Mouse (Mus musculus) CH12.LX (cell line): ENCODE measurements around the gene Zfhx3. TPM values are rescaled to one million over a fixed set of nuclear protein-coding genes. Genes with fewer than 3 reads are reported as not detected.

Experiments
- DNase-seq: peaks from one replicate; pipeline ENCODE4 v3.0.0-alpha.2; 2013; ENCODE audit errors: extremely low read depth
- H3K27ac ChIP-seq: 2 replicates; pipeline ENCODE4 v1.5.1; 2012; ENCODE audit warnings: low read depth, mild to moderate bottlenecking, control low read depth, moderate library complexity; ENCODE audit not compliant: insufficient read depth
- H3K27me3 ChIP-seq: replicated peaks from 2 replicates; pipeline ENCODE3; 2012; ENCODE audit warnings: inconsistent platforms
- H3K36me3 ChIP-seq, 2 experiments: replicated peaks in 1 of 2; 2 replicates each; pipeline versions ENCODE3 to v1.6.1; 2012; ENCODE audit warnings: inconsistent platforms in 1 of 2, low read length in 1 of 2, mild to moderate bottlenecking in 1 of 2, mixed read lengths in 1 of 2, moderate library complexity in 1 of 2; ENCODE audit not compliant: control insufficient read depth in 1 of 2, insufficient read depth in 1 of 2
- H3K4me1 ChIP-seq, 2 experiments: 2 replicates each; pipeline ENCODE4 v1.6.1; 2012; ENCODE audit warnings: inconsistent platforms in 1 of 2, moderate library complexity in 1 of 2; ENCODE audit not compliant: insufficient read depth in 2 of 2, control insufficient read depth in 1 of 2
- H3K4me2 ChIP-seq: 2 replicates; pipeline ENCODE4 v1.6.1; 2012; ENCODE audit warnings: low read depth, mild to moderate bottlenecking, control low read depth; ENCODE audit not compliant: poor library complexity, insufficient read depth, severe bottlenecking
- H3K4me3 ChIP-seq, 3 experiments: fragments of 150-350 bp in 1 of 3; sonication (generic) in 1 of 3; replicated peaks in 1 of 3; 2 replicates each; pipeline versions ENCODE3 to v1.5.1; 2011 to 2012; ENCODE audit warnings: low read depth in 2 of 3, low read length in 2 of 3, mild to moderate bottlenecking in 2 of 3, moderate library complexity in 2 of 3, control low read depth in 1 of 3, improper control_type of control experiment in 1 of 3, inconsistent platforms in 1 of 3, mixed read lengths in 1 of 3; ENCODE audit not compliant: poor library complexity in 1 of 3
- H3K79me2 ChIP-seq: replicated peaks from 2 replicates; pipeline ENCODE4 v1.6.1; 2012; ENCODE audit warnings: mild to moderate bottlenecking, moderate library complexity; ENCODE audit not compliant: control insufficient read depth, poor library complexity, insufficient read depth, severe bottlenecking; ENCODE audit errors: extremely low read depth
- H3K9ac ChIP-seq: 2 replicates; pipeline ENCODE4 v1.6.1; 2012; ENCODE audit warnings: low read depth, mild to moderate bottlenecking, control low read depth, moderate library complexity; ENCODE audit not compliant: insufficient read depth
- H3K9me3 ChIP-seq: replicated peaks from 2 replicates; pipeline ENCODE3; 2012; ENCODE audit warnings: low read length, inconsistent platforms, mixed read lengths
- BHLHE40 ChIP-seq: IDR thresholded peaks from 2 replicates; pipeline ENCODE4 v1.6.1; 2011; ENCODE audit warnings: mild to moderate bottlenecking, low read depth, low read length, improper control_type of control experiment
- CHD2 ChIP-seq: IDR thresholded peaks from 2 replicates; pipeline ENCODE4 v1.6.1; 2011; ENCODE audit warnings: low read length, improper control_type of control experiment
- ELF1 ChIP-seq: IDR thresholded peaks from 2 replicates; pipeline ENCODE4 v1.6.1; 2014; ENCODE audit warnings: low read depth, mild to moderate bottlenecking, inconsistent platforms, low read length, improper control_type of control experiment
- ETS1 ChIP-seq: conservative IDR thresholded peaks from 2 replicates; pipeline ENCODE4 v1.6.1; 2012; ENCODE audit warnings: low read depth, mild to moderate bottlenecking, inconsistent platforms, low read length, improper control_type of control experiment, moderate library complexity
- GABPA ChIP-seq: IDR thresholded peaks from 2 replicates; pipeline ENCODE4 v1.6.1; 2012; ENCODE audit warnings: low read depth, low read length, improper control_type of control experiment, inconsistent platforms; ENCODE audit not compliant: insufficient replicate concordance
- HCFC1 ChIP-seq: IDR thresholded peaks from 2 replicates; pipeline ENCODE4 v1.6.1; 2012; ENCODE audit warnings: low read depth, mild to moderate bottlenecking, inconsistent platforms, low read length, improper control_type of control experiment
- IRF4 ChIP-seq: IDR thresholded peaks from 2 replicates; pipeline ENCODE4 v1.6.1; 2014; ENCODE audit warnings: low read depth, mild to moderate bottlenecking, inconsistent platforms, low read length, improper control_type of control experiment
- JUN ChIP-seq: IDR thresholded peaks from 2 replicates; pipeline ENCODE4 v1.6.1; 2011; ENCODE audit warnings: low read depth, mild to moderate bottlenecking, low read length, improper control_type of control experiment, moderate library complexity; ENCODE audit not compliant: insufficient read depth
- KAT2A ChIP-seq: IDR thresholded peaks from 2 replicates; pipeline ENCODE4 v1.6.1; 2012; ENCODE audit warnings: low read length, improper control_type of control experiment, inconsistent platforms; ENCODE audit not compliant: insufficient replicate concordance
- MAX ChIP-seq: IDR thresholded peaks from 2 replicates; pipeline ENCODE4 v1.6.1; 2011; ENCODE audit warnings: low read length, improper control_type of control experiment
- MAZ ChIP-seq: IDR thresholded peaks from 2 replicates; pipeline ENCODE4 v1.6.1; 2012; ENCODE audit warnings: low read depth, mild to moderate bottlenecking, inconsistent platforms, low read length, improper control_type of control experiment, moderate library complexity
- MEF2A ChIP-seq: IDR thresholded peaks from 2 replicates; pipeline ENCODE4 v1.6.1; 2014; ENCODE audit warnings: low read depth, mild to moderate bottlenecking, inconsistent platforms, low read length, improper control_type of control experiment, borderline replicate concordance
- NELFE ChIP-seq: IDR thresholded peaks from 2 replicates; pipeline ENCODE4 v1.6.1; 2011; ENCODE audit warnings: low read depth, low read length, improper control_type of control experiment
- NRF1 ChIP-seq: IDR thresholded peaks from 2 replicates; pipeline ENCODE4 v1.6.1; 2014; ENCODE audit warnings: low read depth, mild to moderate bottlenecking, inconsistent platforms, low read length, improper control_type of control experiment, moderate library complexity
- RAD21 ChIP-seq: IDR thresholded peaks from 2 replicates; pipeline ENCODE4 v1.6.1; 2011; ENCODE audit warnings: low read depth, mild to moderate bottlenecking, low read length, improper control_type of control experiment, moderate library complexity
- SIN3A ChIP-seq: IDR thresholded peaks from 2 replicates; pipeline ENCODE4 v1.6.1; 2012; ENCODE audit warnings: low read length, improper control_type of control experiment, inconsistent platforms
- TCF12 ChIP-seq: IDR thresholded peaks from 2 replicates; pipeline ENCODE4 v1.6.1; 2014; ENCODE audit warnings: low read depth, mild to moderate bottlenecking, inconsistent platforms, low read length, improper control_type of control experiment
- UBTF ChIP-seq: IDR thresholded peaks from 2 replicates; pipeline ENCODE4 v1.6.1; 2012; ENCODE audit warnings: low read depth, mild to moderate bottlenecking, inconsistent platforms, low read length, improper control_type of control experiment, moderate library complexity
- USF1 ChIP-seq: IDR thresholded peaks from 2 replicates; pipeline ENCODE4 v1.6.1; 2014; ENCODE audit warnings: low read depth, mild to moderate bottlenecking, inconsistent platforms, low read length, improper control_type of control experiment
- USF2 ChIP-seq: conservative IDR thresholded peaks from 2 replicates; pipeline ENCODE4 v1.6.1; 2011; ENCODE audit warnings: low read depth, low read length, improper control_type of control experiment
- ZC3H11A ChIP-seq: IDR thresholded peaks from 2 replicates; pipeline ENCODE4 v1.6.1; 2012; ENCODE audit warnings: low read depth, mild to moderate bottlenecking, inconsistent platforms, low read length, improper control_type of control experiment
- dilution Hi-C: fragments of 300-500 bp; cut with MboI; formaldehyde crosslinking; loops from 2 replicates; pipeline ENCODE4 v1.14.3; 2020; ENCODE audit warnings: low sequenced_read_pairs; ENCODE audit not compliant: extremely low pct_unique_long_range_greater_than_20kb, extremely low pct_ligation_motif_present
- in situ Hi-C: fragments of 300-500 bp; cut with MboI; formaldehyde crosslinking; loops from 3 replicates; pipeline ENCODE4 v1.14.3; 2019; ENCODE audit warnings: low sequenced_read_pairs, low pct_ligation_motif_present, low pct_unique_long_range_greater_than_20kb, mixed read lengths
- polyA plus RNA-seq: library from polyadenylated mRNA; unstranded; fragments of >175 nt; gene quantifications from 2 replicates; pipeline ENCODE4 v1.2.1, GENCODE M21; 2012; ENCODE audit warnings: low read depth; ENCODE audit not compliant: insufficient read length
- total RNA-seq, 2 experiments: library from RNA; depleted of rRNA; stranded (reverse); fragments of 300-350 nt in 1 of 2; fragments of >200 nt in 1 of 2; gene quantifications; 2 replicates each; pipeline ENCODE4 v1.2.3; 2012 to 2014

Gene Zfhx3
- total and polyA plus RNA-seq, 3 experiments, result 0.05 to 0.76 (median 0.68) TPM

DNA sequence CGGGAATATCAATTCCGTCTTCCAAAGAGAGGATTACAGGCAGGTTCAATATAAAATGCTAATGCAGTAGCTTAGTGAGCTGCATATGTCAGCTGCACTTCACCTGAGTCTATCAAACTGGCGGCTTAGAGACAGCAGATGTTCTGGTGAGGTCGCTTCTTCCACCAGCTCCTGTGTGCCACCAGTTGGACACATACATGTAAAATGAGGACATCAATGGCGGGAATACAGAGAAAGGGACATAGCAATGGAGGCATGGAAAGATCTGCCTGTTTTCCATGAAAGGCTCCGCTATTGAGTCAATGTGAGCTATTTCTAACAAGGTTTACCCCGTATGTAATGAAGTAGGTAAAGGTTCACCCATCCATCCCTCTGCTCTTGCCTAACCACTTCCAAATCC, 587.0 kb downstream of the Zfhx3 start:
- dilution Hi-C loops, result no loop called here
- no peak overlapping the region for H3K4me3 ChIP-seq
- in situ Hi-C loops, result no loop called here
- no peak overlapping the region for H3K4me2 ChIP-seq
- H3K79me2 ChIP-seq, result no peaks in the 10 kb centered on the region
- no peaks in the 10 kb centered on the region for H3K27me3 ChIP-seq
- no peaks in the 10 kb centered on the region for H3K9me3 ChIP-seq
- H3K9ac ChIP-seq, result no peak overlapping the region
- no peaks in the 10 kb centered on the region for H3K4me1 ChIP-seq
- no peak for DNase-seq
- H3K36me3 ChIP-seq, result no peaks in the 10 kb centered on the region
- no peak for TF ChIP-seq JUN
- no peak for TF ChIP-seq ELF1
- TF ChIP-seq GABPA, result no peak
- TF ChIP-seq MAX, result no peak
- no peak for TF ChIP-seq HCFC1
- TF ChIP-seq NELFE, result no peak
- no peak for TF ChIP-seq MAZ
- no peak for TF ChIP-seq KAT2A
- H3K27ac ChIP-seq, result no peak overlapping the region

DNA sequence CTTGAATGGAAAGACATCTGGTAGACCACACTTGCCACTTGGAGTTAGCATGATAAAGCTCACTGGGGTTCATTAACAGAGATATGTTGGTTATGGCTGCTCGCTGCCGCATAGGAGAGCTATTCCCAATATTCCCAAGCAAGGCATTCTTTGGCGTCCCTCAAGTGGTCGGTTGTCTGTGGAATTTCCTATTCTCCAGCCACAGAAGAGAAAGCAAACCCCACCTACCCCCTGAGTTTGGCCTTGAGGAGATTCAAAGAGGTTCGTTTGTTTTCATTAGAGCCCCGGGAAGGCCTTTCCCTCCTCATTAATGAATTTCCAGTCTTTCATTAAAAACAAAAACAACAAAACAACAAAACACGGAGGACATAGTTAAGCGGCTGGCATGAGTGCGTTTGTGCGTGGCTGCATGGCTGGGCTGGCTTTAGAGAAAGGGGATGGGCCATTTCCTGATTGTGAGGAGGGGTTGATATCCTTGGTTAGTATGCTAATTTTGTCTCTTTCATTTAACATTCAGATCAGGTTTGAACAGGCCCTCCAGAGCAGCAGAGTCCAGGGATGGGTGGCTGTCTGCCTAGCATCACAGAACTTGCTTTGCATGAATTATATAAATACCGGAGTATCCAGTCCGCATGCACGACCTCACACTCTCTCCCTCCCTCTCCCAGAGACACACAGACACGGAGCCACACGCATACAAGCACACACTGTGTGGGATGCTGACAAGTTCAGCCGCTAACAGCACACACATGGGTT, 592.9 kb downstream of the Zfhx3 start:
- H3K27me3 ChIP-seq, result no peaks in the 10 kb centered on the region
- DNase-seq, result no peak
- H3K9me3 ChIP-seq, result no peaks in the 10 kb centered on the region
- H3K9ac ChIP-seq, result no peak overlapping the region
- no peak overlapping the region for H3K4me3 ChIP-seq
- no peak overlapping the region for H3K27ac ChIP-seq
- no peaks in the 10 kb centered on the region for H3K4me1 ChIP-seq
- no peak overlapping the region for H3K4me2 ChIP-seq
- H3K36me3 ChIP-seq, result no peaks in the 10 kb centered on the region
- in situ Hi-C loops, result no loop called here
- no peak for TF ChIP-seq USF1
- TF ChIP-seq SIN3A, result no peak
- no peak for TF ChIP-seq UBTF
- no peak for TF ChIP-seq USF2
- no peak for TF ChIP-seq TCF12
- TF ChIP-seq ZC3H11A, result no peak
- no peak for TF ChIP-seq CHD2
- no peak for TF ChIP-seq MAX
- no peak for TF ChIP-seq IRF4
- no peak for TF ChIP-seq RAD21
- no peak for TF ChIP-seq MEF2A
- no peak for TF ChIP-seq JUN
- no peak for TF ChIP-seq ETS1
- TF ChIP-seq BHLHE40, result no peak
- TF ChIP-seq NRF1, result no peak
- no peak for TF ChIP-seq ELF1
- TF ChIP-seq, all 38 proteins: peak for 0
- no peaks in the 10 kb centered on the region for H3K79me2 ChIP-seq
- dilution Hi-C loops, result no loop called here
